Mouse (Mus musculus): ENCODE measurements around the gene Numb.

Gene Numb

GRCm38 (mm10) chr12:83848595-83849231, 73.0 kb downstream of the Numb start:
- DNase-seq, result no peak

DNA sequence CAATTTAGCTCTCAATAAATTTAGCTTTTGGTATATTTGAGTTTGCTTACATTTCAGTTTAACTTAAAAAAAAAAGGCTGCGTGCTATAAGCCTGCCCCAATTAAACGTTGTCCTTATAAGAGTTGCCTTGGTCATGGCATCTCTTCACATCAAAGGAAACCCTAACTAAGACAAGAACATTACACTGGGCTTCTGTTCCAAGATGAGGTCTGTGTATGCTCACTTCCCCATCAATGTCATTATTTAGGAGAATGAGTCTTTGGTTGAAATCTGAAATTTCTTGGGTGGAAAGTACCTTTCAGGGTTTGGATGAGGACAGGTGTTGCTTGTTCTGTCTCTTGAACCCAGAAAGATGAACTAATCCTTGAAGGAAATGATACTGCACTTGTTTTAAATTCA, 73.9 kb downstream of the Numb start:
- no peak for DNase-seq

DNA sequence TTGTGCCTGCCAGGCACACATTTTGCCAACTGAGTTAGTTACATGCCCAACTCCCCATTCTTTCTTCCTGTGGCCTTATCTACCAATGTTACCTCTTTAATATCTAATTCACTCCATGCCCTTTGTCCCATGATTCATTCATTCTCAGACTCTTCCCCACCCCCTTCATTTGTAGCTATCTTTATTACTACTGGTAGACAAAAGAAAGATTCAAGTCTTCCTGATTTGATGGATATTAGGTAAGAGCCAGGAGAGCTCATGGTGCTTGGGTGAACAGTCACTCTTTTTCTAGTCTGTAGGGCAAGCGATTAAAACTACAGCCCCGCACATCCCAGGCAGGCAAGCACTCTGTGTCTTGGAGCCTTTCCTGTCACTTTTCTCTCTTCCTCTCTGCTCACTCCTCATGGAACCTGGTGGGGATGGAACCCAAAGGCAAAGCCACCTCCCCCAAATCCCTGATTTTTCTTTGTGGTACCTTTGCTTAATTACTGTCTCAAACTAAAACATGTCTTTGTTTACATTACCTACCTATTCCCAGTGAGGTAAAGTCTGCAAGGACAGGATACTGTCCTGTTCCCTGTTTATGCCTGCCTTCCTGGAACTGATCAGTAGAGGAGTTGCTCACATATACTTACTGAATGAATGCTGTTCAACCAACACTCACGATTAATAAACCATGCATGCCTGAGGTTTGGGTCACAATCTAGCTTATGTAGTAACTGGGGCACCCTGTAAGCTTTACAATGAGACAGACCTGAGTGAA, 78.9 kb downstream of the Numb start:
- DNase-seq, result no peak

- DNase-seq, result no peak
Observed at GRCm38 (mm10) chr12:83841409-83842190, 80.1 kb downstream of the Numb start.

DNA sequence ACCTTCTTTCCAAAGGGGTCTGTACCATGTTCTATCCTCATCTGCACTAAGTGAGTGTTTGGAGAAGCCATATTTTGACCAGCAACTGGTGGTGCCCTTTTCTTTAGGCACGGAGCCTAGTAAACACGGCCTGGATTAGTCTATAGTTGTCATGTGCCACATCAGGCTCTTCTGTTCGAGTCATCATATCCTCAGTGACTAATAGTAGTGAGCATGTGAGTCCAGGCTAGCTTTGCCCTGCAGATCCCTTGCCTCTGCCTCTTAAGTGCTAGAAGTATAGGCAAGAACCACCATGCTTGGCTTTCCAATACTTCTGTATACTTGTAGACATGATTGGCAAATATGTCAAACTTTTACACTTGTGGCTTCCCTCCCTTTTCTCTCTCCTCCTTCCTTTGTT, 87.8 kb downstream of the Numb start:
- no peak for DNase-seq

DNA sequence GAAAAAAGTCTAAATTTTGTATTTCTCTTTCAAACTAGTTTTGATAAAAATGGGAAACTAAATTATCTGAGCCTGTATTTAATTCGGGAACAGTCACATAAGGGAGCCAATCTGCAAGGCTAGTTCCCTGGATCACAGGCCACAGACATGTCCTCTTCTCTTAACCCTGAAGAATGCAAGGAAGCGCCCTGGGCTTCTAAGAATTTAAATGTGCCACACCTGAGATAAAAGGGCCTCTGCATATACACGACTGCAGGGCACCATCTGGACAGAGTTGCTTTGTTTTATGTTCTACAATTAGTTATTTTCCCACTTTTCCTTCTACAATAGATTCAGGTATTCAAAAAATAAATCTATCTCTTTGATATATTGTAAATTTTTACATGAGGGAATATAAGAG, 91.3 kb downstream of the Numb start:
- DNase-seq, result no peak

- no peak for DNase-seq
Observed at GRCm38 (mm10) chr12:83816616-83817015, 105.1 kb downstream of the Numb start.

DNA sequence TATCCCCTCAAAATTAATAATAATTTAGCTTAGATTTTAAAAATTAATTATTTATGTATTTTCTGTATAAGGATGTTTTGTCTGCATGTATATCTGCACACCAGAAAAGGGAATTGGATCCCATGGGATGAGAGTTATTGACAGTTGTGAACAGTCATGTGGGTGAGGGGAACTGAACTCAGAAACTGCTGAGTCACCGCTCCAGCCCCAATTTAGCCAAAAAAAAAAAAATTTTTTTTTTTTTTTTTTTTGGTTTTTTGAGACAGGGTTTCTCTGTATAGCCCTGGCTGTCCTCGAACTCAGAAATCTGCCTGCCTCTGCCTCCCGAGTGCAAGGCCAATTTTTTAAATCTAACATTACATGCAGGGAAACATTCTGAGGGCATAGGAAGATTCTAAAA, 109.8 kb downstream of the Numb start:
- DNase-seq, result no peak

DNA sequence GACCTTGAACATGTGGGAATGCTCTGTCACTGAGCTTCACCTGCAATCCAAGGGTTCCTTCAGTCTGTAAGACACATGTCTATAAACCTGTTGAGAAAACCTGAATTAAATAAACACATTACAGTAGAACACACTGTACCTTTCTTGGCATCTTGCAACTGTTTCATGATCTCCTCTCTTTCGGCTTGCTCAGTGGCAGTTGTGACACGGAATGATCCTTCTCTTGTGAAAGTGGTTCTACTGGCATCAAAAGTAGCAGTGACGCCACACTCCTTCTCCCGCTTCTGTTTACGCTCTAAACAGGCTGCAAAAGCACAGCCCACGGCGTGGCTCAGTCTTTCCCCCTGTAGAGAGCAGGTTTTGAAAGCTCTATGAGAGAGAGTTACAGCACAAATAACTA, 118.1 kb downstream of the Numb start:
- DNase-seq, result no peak

GRCm38 (mm10) chr12:83800943-83801342, 120.8 kb downstream of the Numb start:
- DNase-seq, result no peak

DNA sequence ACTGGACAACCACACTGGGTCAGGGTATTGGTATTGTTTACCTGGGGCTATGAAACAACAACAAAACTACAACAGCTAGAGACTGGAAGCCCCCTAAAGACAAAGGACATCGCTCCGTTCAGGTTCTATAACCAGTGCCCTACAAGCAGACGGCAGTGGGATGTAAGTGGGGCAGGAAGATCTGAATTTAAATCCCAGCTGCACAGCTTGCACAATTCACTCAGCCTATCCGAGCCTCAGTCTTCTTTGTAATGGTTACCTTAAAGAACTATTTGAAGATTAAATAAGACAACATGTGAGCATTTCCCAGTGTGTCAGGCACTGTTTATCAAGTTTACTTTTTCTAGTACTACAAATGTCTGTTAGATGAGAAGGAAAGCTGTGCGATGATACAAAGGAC, 123.4 kb downstream of the Numb start:
- no peak for DNase-seq

DNA sequence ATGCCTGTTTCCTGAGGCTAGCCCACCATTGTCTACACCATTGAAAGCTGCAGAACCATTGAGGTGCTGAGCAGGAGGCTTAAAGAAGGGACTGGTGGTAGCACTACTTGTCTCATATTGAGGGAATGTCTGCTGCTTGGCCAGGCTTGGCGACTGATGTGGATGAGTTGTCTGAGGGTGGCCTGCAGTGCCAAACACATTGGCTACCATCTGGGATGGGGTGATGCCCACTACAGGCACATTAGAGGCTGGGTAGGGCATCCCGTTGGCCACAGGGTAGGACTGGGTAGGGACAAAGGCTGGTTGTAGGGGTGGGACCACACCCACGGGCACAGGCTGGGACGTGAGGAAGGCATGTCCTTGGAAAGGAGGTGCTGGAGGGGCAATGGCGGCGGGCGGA, 126.1 kb downstream of the Numb start:
- no peak for DNase-seq

- no peak for DNase-seq
Observed at GRCm38 (mm10) chr12:83795051-83795450, 126.7 kb downstream of the Numb start.

GRCm38 (mm10) chr12:83792706-83793410, 128.9 kb downstream of the Numb start:
- no peak for DNase-seq

GRCm38 (mm10) chr12:83791737-83792136, 130.0 kb downstream of the Numb start:
- DNase-seq, result no peak

DNA sequence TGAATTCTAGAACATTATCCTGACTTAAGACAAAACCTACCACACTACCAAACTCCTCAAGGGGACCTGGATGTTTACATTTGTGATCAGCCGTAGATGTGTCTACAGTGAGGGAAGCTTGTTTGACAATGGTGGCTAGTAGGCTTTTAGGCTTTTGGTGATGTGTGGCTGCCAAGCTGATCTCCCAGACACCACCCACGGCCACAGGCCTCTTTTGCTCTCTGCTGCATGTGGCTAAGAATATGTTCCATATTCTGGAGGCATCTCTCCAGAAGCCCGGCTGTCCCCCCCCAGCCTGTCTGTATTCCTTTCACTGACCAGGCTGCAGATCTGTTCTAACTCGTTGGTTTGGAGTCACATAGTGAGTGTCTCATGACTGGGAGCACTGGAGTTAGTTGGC, 131.0 kb downstream of the Numb start:
- no peak for DNase-seq

DNA sequence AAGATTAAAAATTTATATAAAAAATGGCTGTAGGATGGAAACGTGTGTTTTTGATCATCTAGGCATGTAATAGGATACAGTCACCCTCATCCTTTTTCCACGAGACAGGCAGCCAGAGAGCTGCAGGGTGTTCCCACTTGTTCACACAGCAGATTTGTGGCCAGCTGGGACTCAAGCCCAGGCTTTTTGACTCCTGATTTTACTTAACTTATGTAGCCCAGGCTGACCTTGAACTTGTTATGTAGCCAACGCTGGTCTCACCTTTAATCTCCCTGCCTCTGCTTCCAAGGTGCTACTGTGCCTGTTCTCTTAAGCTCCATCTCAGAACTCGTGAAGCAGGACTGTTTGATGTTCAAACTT, 132.0 kb downstream of the Numb start:
- DNase-seq, result no peak

DNA sequence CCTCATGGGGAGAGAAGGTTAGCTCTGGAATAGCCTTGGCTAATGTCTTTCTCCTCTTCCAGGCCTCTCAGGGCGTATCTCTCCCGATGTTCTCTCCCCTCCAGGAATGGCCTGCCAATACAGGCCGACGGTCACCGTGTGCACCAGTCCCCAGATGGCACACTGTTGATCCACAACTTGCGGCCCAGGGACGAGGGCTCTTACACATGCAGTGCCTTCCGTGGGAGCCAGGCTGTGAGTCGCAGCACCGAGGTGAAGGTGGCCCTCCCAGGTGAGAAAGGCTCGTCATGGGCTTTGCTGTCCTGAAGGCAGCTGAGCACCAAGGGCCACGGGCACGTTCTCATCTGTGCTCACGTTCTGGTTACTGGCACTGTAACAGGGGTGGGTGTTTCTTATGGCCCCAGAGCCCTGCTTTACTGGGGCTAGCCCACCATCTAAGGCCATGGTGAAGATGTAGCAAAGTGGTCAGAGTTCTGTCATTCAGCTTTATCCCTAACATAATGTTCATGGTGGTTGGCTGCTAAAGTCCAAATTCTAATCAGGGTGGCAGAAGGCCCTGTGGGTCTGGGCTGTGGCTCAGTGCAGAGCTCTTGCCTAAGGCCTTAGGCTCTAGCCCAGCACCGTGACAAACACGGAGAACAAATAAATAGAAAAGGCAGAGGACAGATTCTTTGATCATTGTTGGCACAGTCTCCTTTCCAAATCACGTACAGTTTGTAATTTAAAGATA, 132.5 kb downstream of the Numb start:
- no peak for DNase-seq

DNA sequence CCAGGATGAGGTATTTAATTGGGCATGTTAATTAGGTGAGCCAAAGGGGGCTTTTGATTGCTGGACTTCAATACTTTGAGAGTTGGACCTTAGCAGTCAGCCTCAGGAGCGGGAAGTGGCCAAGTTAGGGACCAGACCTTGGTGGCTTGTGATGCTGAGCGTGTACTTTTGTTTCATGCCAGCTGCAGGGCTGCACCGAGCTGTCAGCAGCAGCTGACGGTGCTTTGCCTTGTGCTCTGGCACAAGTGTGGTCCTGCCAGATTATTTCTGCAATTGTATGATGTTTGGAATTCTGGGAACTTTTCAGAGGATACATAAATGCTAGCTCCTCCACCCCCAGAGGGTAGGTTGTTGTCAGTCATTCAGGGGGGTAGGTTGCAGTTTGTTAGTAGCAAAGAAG, 136.4 kb downstream of the Numb start:
- no peak for DNase-seq

- DNase-seq, result no peak
Observed at GRCm38 (mm10) chr12:83782669-83783068, 139.1 kb downstream of the Numb start.

DNA sequence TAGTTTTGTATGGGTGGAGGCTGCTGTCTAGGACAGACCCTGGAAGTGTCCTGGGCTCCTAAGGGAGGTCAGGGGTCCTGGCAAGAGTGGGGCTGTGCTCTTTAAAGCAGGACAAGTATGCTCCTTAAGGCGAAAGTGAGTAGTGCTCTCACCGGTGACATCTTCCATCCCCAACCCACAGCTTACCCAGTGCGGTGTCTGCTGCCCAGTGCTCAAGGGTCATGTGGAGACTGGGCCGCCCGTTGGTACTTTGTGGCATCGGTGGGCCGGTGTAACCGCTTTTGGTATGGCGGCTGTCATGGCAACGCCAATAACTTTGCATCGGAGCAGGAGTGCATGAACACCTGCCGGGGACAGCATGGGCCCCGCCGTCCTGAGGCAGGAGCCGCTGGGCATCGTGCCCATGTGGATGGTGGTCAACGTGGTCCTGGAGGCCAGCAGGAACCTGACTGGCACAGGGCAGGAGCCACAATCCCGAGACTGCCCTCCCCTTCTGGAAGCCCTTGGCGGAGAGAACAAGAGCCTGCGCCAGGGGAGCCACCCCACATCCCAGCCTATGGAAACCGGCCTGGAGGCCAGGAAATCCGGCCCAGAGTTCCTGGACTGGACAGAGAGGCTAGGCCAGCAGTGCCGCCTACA, 140.0 kb downstream of the Numb start:
- DNase-seq, result no peak

GRCm38 (mm10) chr12:83781204-83781603, 140.5 kb downstream of the Numb start:
- no peak for DNase-seq
